Mouse (Mus musculus): ENCODE measurements around the gene Hist1h2ap. TPM values are rescaled to one million over a fixed set of nuclear protein-coding genes. Genes with fewer than 3 reads are reported as not detected.
"Not testable (repeated sequence)": the region's sequence is repeated elsewhere in the genome, so short reads cannot be mapped to it uniquely, and the experiment has no call there.

The Hist1h2ap gene
- total RNA-seq (2017) = 9.0 to 155 TPM (median 73.9 TPM) in 3 replicates

- peak; percentile 89 for ATAC-seq (replicated peaks; ENCODE audit: insufficient number of reproducible peaks, low FRiP score, low TSS enrichment, poor library complexity, severe bottlenecking)
Observed at GRCm38 (mm10) chr13:21833461-21833860, at the start of gene Hist1h2ap, which contains the start of gene Hist1h2br. Hist1h2ap (minus strand) TSS chr13:21833507. Hist1h2br (plus strand) TSS chr13:21833743.

- 0 out of 2 replicates have a peak, but pooled peaks have one; percentile 27 for ATAC-seq (replicated peaks; ENCODE audit: insufficient number of reproducible peaks, low FRiP score, low TSS enrichment, poor library complexity, severe bottlenecking)
Observed at GRCm38 (mm10) chr13:21882760-21883405, 49.6 kb upstream of the Hist1h2ap start.

- ATAC-seq (replicated peaks; ENCODE audit: insufficient number of reproducible peaks, low FRiP score, low TSS enrichment, poor library complexity, severe bottlenecking) = no peak
Observed at GRCm38 (mm10) chr13:21881878-21882669, 48.8 kb upstream of the Hist1h2ap start.

- no peak for ATAC-seq (replicated peaks; ENCODE audit: insufficient number of reproducible peaks, low FRiP score, low TSS enrichment, poor library complexity, severe bottlenecking)
Observed at GRCm38 (mm10) chr13:21880735-21881134, 47.4 kb upstream of the Hist1h2ap start.

GRCm38 (mm10) chr13:21865503-21865902 lies 32.2 kb upstream of the Hist1h2ap start:
- ATAC-seq (replicated peaks; ENCODE audit: insufficient number of reproducible peaks, low FRiP score, low TSS enrichment, poor library complexity, severe bottlenecking) = not testable (repeated sequence)

- no peak for ATAC-seq (replicated peaks; ENCODE audit: insufficient number of reproducible peaks, low FRiP score, low TSS enrichment, poor library complexity, severe bottlenecking)
Observed at GRCm38 (mm10) chr13:21861608-21862007, 28.3 kb upstream of the Hist1h2ap start.

- ATAC-seq (replicated peaks; ENCODE audit: insufficient number of reproducible peaks, low FRiP score, low TSS enrichment, poor library complexity, severe bottlenecking) = no peak
Observed at GRCm38 (mm10) chr13:21855698-21856162, 22.4 kb upstream of the Hist1h2ap start.

GRCm38 (mm10) chr13:21855146-21855545 lies 21.8 kb upstream of the Hist1h2ap start:
- ATAC-seq (replicated peaks; ENCODE audit: insufficient number of reproducible peaks, low FRiP score, low TSS enrichment, poor library complexity, severe bottlenecking) = no peak; the same call in 1 of the 2 replicates

GRCm38 (mm10) chr13:21852215-21852945 lies 19.1 kb upstream of the Hist1h2ap start:
- no peak for ATAC-seq (replicated peaks; ENCODE audit: insufficient number of reproducible peaks, low FRiP score, low TSS enrichment, poor library complexity, severe bottlenecking)

GRCm38 (mm10) chr13:21850696-21851095 lies 17.4 kb upstream of the Hist1h2ap start:
- ATAC-seq (replicated peaks; ENCODE audit: insufficient number of reproducible peaks, low FRiP score, low TSS enrichment, poor library complexity, severe bottlenecking) = not testable (repeated sequence)

GRCm38 (mm10) chr13:21847883-21848282 lies 14.6 kb upstream of the Hist1h2ap start:
- no peak for ATAC-seq (replicated peaks; ENCODE audit: insufficient number of reproducible peaks, low FRiP score, low TSS enrichment, poor library complexity, severe bottlenecking)

- not testable (repeated sequence) for ATAC-seq (replicated peaks; ENCODE audit: insufficient number of reproducible peaks, low FRiP score, low TSS enrichment, poor library complexity, severe bottlenecking)
Observed at GRCm38 (mm10) chr13:21846356-21846755, 13.0 kb upstream of the Hist1h2ap start.

- peak; percentile 86 for ATAC-seq (replicated peaks; ENCODE audit: insufficient number of reproducible peaks, low FRiP score, low TSS enrichment, poor library complexity, severe bottlenecking)
Observed at GRCm38 (mm10) chr13:21840508-21840907, 7.2 kb upstream of the Hist1h2ap start.

GRCm38 (mm10) chr13:21831418-21832394 lies 1.6 kb downstream of the Hist1h2ap start, which contains the start of gene Hist1h4n:
Hist1h4n (minus strand) TSS chr13:21832196.
- peak; percentile 59 for ATAC-seq (replicated peaks; ENCODE audit: insufficient number of reproducible peaks, low FRiP score, low TSS enrichment, poor library complexity, severe bottlenecking)

- ATAC-seq (replicated peaks; ENCODE audit: insufficient number of reproducible peaks, low FRiP score, low TSS enrichment, poor library complexity, severe bottlenecking) = no peak
Observed at GRCm38 (mm10) chr13:21830344-21830743, 3.0 kb downstream of the Hist1h2ap start.

GRCm38 (mm10) chr13:21828511-21828910 lies 4.8 kb downstream of the Hist1h2ap start:
- ATAC-seq (replicated peaks; ENCODE audit: insufficient number of reproducible peaks, low FRiP score, low TSS enrichment, poor library complexity, severe bottlenecking) = no peak

GRCm38 (mm10) chr13:21820082-21820890 lies 13.0 kb downstream of the Hist1h2ap start:
- ATAC-seq (replicated peaks; ENCODE audit: insufficient number of reproducible peaks, low FRiP score, low TSS enrichment, poor library complexity, severe bottlenecking) = not testable (repeated sequence)
